Mouse (Mus musculus) forebrain, embryonic 16.5 days (tissue): ENCODE measurements around the gene Tgfa. TPM values are rescaled to one million over a fixed set of nuclear protein-coding genes. Genes with fewer than 3 reads are reported as not detected.

Experiments used
- ATAC-seq: fragments of 200-750 bp; cut with Nextera tagmentation; 2 replicates; pipeline ENCODE4 v1.8.0; 2017; ENCODE audit warnings: mild to moderate bottlenecking, moderate library complexity
- H3K27ac ChIP-seq: fragments of 300-500 bp; sonication (generic); 2 replicates; pipeline ENCODE4 v1.5.1; 2014; ENCODE audit warnings: low read length, control low read depth
- H3K27me3 ChIP-seq: fragments of 300-500 bp; sonication (generic); replicated peaks from 2 replicates; pipeline ENCODE4 v1.6.1; 2014; ENCODE audit warnings: low read length; ENCODE audit not compliant: control insufficient read depth, insufficient read depth
- H3K36me3 ChIP-seq: fragments of 300-500 bp; sonication (generic); 2 replicates; pipeline ENCODE4 v1.6.1; 2014; ENCODE audit not compliant: control insufficient read depth, insufficient read depth
- H3K4me1 ChIP-seq: fragments of 300-500 bp; sonication (generic); replicated peaks from 2 replicates; pipeline ENCODE4 v1.6.1; 2014; ENCODE audit warnings: low read length; ENCODE audit not compliant: control insufficient read depth, insufficient read depth
- H3K4me2 ChIP-seq: fragments of 300-500 bp; sonication (generic); 2 replicates; pipeline ENCODE4 v1.6.1; 2014; ENCODE audit warnings: mild to moderate bottlenecking, low read length, control low read depth
- H3K4me3 ChIP-seq: fragments of 300-500 bp; sonication (generic); replicated peaks from 2 replicates; pipeline ENCODE4 v1.5.1; 2014; ENCODE audit warnings: mild to moderate bottlenecking, low read length, control low read depth
- H3K9ac ChIP-seq: fragments of 300-500 bp; sonication (generic); replicated peaks from 2 replicates; pipeline ENCODE4 v1.6.1; 2014; ENCODE audit warnings: low read depth, low read length, control low read depth
- H3K9me3 ChIP-seq: fragments of 300-500 bp; sonication (generic); 2 replicates; pipeline ENCODE4 v1.6.1; 2016; ENCODE audit warnings: low read length; ENCODE audit not compliant: control insufficient read depth
- WGBS: fragments of 180-500 bp; shearing (Covaris S2); extraction: QIAGEN DNeasy Blood & Tissue Kit; methylation state at CpG from one replicate; pipeline ENCODE4 v1.1.7; 2014; 5-methylcytosine and 5-hydroxymethylcytosine counted together
- polyA plus RNA-seq: library from polyadenylated mRNA; unstranded; fragments of >200 nt; fragmentation: Nextera tagmentation; extraction: Ambion mirVana; gene quantifications from 2 replicates; pipeline ENCODE4 v1.2.1, GENCODE M21; 2015

Tgfa gene
- polyA plus RNA-seq, 1 experiment from 2014 or later = 19.7 TPM

DNA sequence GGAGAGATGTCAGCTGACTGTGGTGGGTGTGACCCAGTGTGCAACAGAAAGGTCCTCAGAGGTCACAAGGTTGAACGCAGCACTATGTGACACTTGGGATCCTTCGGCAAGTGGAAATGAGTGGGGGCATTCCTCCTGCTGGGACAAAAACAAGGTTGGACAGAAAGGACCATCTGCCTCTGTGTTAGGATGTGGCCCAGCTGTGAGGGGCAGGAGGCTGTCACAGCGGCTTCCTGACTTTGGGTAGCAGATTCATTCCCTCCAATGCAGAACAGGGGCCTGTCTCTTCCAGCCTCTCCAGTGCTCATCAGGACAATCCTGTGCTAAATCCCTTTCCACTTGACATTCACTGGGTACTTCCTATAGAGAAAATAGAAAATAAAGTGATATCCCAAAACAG is 34.1 kb upstream of the Tgfa start:
- no peak for ATAC-seq
- H3K27ac ChIP-seq = no peak overlapping the region
- H3K9me3 ChIP-seq = no peaks in the 10 kb centered on the region
- H3K4me3 ChIP-seq = no peak overlapping the region
- no peak overlapping the region for H3K4me2 ChIP-seq
- 74% methylated on average over 3 of the region's 3 CpGs for WGBS
- H3K4me1 ChIP-seq = peaks cover 5% of the 10 kb centered on the region
- H3K36me3 ChIP-seq = no peaks in the 10 kb centered on the region
- H3K9ac ChIP-seq = no peak overlapping the region
- no peaks in the 10 kb centered on the region for H3K27me3 ChIP-seq

DNA sequence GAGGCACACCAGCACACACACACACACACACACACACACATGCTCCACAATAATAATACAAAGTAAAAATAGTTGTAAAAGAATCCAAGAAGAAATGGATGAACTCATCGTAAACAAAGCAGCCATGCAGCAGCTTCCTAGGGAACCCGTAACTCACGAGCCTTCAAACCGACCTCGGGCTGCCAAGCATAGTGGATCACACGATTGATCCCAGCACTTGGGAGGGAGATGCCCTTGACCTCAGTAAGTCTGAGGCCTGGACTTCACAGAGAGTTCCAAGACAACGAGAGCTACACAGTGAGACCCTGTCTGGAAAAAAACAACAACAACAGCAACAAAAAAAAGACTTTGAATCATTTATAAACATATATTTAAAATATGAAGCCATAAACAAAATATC is 33.4 kb upstream of the Tgfa start:
- Histone ChIP-seq H3K27me3 (no peaks in the 10 kb centered on the region), H3K9me3 (no peaks in the 10 kb centered on the region), H3K36me3 (no peaks in the 10 kb centered on the region), H3K4me2 (no peak overlapping the region), H3K9ac (no peak overlapping the region), H3K4me1 (peaks cover 5% of the 10 kb centered on the region), H3K4me3 (no peak overlapping the region), H3K27ac (no peak overlapping the region)
- ATAC-seq = no peak
- WGBS = 59% methylated on average over 7 of the region's 7 CpGs

DNA sequence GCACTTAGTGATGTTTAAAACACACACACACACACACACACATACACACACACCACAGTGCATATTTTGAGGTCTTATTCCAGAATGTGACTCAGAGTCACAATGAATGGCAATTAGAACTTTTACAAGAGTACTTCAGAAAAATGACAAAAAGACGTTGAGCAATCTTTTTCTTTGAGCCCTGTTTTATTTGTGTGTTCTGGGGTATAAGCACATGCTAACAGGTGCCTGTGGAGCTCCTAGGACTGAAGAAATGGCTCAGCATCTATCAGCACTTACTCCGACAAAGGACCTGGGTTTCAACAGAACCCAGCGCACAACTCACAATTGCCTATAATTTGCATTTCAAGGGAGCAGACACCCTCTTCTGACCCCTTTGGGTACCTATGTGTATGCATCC is 31.0 kb upstream of the Tgfa start:
- no peaks in the 10 kb centered on the region for H3K27me3 ChIP-seq
- 37% methylated on average over 3 of the region's 3 CpGs for WGBS
- ATAC-seq = no peak
- H3K4me1 ChIP-seq = no peaks in the 10 kb centered on the region
- H3K9me3 ChIP-seq = no peaks in the 10 kb centered on the region
- no peaks in the 10 kb centered on the region for H3K36me3 ChIP-seq
- no peak overlapping the region for H3K4me2 ChIP-seq
- no peak overlapping the region for H3K4me3 ChIP-seq
- no peak overlapping the region for H3K9ac ChIP-seq
- no peak overlapping the region for H3K27ac ChIP-seq

DNA sequence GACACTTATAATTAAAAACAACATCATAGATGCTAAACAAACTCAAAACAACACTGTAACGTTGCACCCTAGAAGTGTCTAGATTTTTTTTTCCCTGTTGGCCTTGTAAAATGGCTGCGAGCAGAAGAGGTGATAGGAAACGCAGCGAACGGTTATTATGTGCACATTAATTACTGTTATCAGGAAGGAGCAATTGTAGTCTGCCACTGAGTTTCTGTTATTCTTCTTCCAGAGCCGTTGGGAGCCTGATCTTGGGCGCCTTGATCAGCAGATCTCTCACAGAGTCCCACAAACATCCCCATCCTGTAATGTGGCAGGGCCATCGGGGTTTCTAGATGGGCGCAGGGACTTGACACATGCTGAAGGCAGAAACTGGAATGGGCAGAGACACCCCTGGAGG is 28.6 kb upstream of the Tgfa start:
- H3K4me2 ChIP-seq = no peak overlapping the region
- no peaks in the 10 kb centered on the region for H3K9me3 ChIP-seq
- no peaks in the 10 kb centered on the region for H3K27me3 ChIP-seq
- no peak overlapping the region for H3K4me3 ChIP-seq
- H3K27ac ChIP-seq = no peak overlapping the region
- no peak for ATAC-seq
- H3K4me1 ChIP-seq = no peaks in the 10 kb centered on the region
- no peaks in the 10 kb centered on the region for H3K36me3 ChIP-seq
- 79% methylated on average over 9 of the region's 9 CpGs for WGBS
- H3K9ac ChIP-seq = no peak overlapping the region

DNA sequence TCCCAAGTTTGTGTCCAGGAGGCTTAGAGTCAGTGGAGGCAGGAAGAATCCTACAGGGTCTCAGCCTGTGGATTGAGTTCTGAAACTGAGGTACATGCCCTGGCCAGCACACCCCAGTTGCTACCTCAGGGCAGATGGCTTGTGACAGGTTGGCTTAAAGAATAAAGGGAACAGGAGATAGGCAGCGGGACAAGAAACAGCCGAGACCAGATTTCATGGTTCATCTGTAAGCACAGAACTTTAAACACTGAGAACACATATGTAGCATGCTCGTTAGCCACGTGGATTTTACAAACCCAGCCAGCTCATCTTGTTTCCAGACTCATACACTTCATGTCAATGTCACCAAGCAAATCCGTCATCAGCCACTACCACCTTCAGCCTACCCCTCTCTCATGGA is 27.2 kb upstream of the Tgfa start:
- Histone ChIP-seq H3K9ac (no peak overlapping the region), H3K27ac (no peak overlapping the region), H3K4me1 (no peaks in the 10 kb centered on the region), H3K9me3 (no peaks in the 10 kb centered on the region), H3K36me3 (no peaks in the 10 kb centered on the region), H3K4me3 (no peak overlapping the region), H3K27me3 (no peaks in the 10 kb centered on the region), H3K4me2 (no peak overlapping the region)
- ATAC-seq = no peak
- 62% methylated on average over 5 of the region's 5 CpGs for WGBS

DNA sequence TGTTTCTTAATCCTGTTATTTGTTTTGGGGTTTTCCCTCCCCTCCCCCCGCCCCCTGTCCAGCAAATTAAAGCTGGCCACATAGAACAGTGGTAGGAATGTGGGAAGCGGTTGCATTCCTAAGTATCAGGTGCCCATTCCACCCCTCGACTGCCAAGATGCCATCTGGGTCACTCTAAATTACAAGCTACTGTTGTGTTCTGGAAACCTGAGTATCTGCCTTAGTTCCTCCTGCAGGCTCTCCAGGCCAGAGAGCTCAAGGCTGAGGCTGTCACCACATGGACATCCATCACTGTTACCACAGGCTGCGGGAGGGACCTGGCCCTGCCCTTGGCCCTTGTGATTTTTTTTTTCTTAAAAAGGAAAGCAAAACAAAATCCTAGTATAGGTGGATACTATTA is 25.9 kb upstream of the Tgfa start:
- H3K4me1 ChIP-seq = no peaks in the 10 kb centered on the region
- no peak for ATAC-seq

DNA sequence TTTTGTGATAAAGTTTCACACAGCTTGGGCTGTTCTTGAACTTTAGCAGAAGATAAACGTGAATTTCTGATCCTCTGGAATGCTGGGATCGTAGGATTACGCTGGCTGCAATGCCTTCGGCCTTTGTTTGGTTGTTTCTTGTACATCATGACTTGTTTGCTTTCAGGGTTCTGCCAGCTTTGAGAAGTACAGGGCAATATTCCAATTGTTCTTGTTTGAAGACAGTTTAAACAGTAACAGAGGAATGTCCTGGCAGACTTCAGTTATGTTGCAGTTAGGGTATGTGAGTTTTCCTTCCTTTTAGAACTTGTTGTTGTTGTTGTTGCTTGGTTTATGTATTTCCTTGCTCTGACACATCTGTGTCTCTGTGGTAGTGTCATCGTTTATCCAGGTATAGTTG is 18.8 kb upstream of the Tgfa start:
- no peak for ATAC-seq
- no peak overlapping the region for H3K4me3 ChIP-seq
- 88% methylated on average over 5 of the region's 5 CpGs for WGBS

More for the DNA sequence above, 25.9 kb upstream of the Tgfa start:
- WGBS = 70% methylated on average over 4 of the region's 4 CpGs
- no peaks in the 10 kb centered on the region for H3K9me3 ChIP-seq
- no peak overlapping the region for H3K4me2 ChIP-seq
- H3K4me3 ChIP-seq = no peak overlapping the region
- H3K27me3 ChIP-seq = no peaks in the 10 kb centered on the region
- no peaks in the 10 kb centered on the region for H3K36me3 ChIP-seq
- no peak overlapping the region for H3K9ac ChIP-seq
- H3K27ac ChIP-seq = no peak overlapping the region

DNA sequence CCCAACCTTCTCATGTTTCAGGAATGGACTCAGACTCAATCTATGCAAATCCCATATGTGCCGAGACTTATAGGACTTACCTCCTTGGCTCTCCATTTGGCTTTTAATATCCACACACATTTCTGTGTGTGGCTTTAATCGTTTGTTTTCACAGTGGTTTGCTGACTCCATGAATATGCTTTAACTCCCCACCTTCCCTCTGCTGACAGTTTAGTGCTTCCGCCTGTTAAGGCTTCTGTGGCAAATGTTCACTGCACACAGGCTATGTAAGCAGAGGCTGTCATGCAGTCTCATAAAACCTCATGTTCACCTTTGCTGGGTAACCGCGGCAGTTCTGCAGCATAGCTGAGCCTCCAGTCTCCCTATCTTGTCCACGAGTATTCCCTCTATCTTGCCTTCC is 18.3 kb upstream of the Tgfa start:
- H3K27ac ChIP-seq = no peak overlapping the region
- H3K4me2 ChIP-seq = no peak overlapping the region
- H3K9ac ChIP-seq = no peak overlapping the region
- no peaks in the 10 kb centered on the region for H3K36me3 ChIP-seq
- no peaks in the 10 kb centered on the region for H3K4me1 ChIP-seq
- H3K4me3 ChIP-seq = no peak overlapping the region
- H3K9me3 ChIP-seq = no peaks in the 10 kb centered on the region
- no peaks in the 10 kb centered on the region for H3K27me3 ChIP-seq
- no peak for ATAC-seq
- 86% methylated on average over 6 of the region's 6 CpGs for WGBS

More for the DNA sequence above, 18.8 kb upstream of the Tgfa start:
- Histone ChIP-seq H3K36me3 (no peaks in the 10 kb centered on the region), H3K27me3 (no peaks in the 10 kb centered on the region), H3K4me2 (no peak overlapping the region), H3K4me1 (no peaks in the 10 kb centered on the region), H3K27ac (no peak overlapping the region), H3K9ac (no peak overlapping the region), H3K9me3 (no peaks in the 10 kb centered on the region)

DNA sequence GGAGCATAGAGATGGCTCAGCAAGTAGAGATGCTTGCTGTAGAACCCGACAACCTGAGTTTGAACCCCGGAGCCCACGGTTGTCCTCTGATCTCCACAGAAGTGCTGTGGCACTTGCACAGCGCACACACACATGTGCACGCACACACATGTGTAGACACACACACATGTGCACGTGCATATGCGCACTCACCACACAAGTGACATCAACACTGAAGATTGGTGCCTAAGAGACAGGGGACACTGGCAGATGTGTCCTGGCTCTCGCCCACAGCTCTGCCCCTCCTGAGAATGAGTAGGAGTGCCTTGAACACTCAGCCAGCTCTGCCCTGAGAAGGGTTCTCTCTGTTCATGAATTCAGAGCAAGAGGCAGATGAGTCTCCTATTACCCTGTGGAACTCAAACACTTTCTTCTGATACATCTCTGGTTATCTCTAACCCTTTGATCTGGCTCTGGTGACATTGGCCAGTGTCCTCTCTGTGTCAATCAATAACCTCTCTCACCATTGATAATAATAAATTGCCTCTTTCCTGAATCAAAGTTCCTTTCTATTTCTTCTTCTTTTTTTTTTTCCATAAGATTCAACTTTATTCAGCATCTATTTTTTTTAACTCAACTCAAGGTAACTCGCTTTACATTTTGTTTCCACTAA is 17.6 kb upstream of the Tgfa start:
- H3K4me2 ChIP-seq = no peak overlapping the region
- no peaks in the 10 kb centered on the region for H3K36me3 ChIP-seq
- ATAC-seq = no peak
- no peak overlapping the region for H3K4me3 ChIP-seq
- no peaks in the 10 kb centered on the region for H3K4me1 ChIP-seq
- no peaks in the 10 kb centered on the region for H3K9me3 ChIP-seq
- no peak overlapping the region for H3K9ac ChIP-seq
- 92% methylated on average over 9 of the region's 9 CpGs for WGBS
- H3K27ac ChIP-seq = no peak overlapping the region
- no peaks in the 10 kb centered on the region for H3K27me3 ChIP-seq

DNA sequence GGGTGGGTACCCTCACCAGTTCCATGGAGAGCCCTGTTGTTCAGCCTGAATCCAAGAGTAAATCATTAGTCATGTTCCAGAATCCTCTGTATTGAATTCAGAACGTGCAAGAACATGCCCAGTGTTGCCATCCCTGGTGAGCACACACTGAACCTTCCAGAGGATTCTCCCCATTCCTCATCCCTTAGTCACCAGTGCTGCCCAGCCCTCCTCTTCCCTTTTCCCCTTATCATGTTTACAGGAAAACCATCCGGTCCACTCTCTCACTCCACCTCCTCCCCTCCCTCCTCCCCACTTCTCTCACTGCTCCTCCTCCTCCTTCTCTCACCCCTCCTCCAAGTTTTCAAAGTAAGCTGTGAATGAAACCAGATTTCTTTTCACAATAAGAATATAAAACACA is 14.4 kb upstream of the Tgfa start:
- no peak for ATAC-seq
- Histone ChIP-seq H3K4me2 (no peak overlapping the region), H3K36me3 (no peaks in the 10 kb centered on the region), H3K9ac (no peak overlapping the region), H3K4me1 (no peaks in the 10 kb centered on the region), H3K27ac (no peak overlapping the region), H3K4me3 (no peak overlapping the region), H3K27me3 (no peaks in the 10 kb centered on the region), H3K9me3 (no peaks in the 10 kb centered on the region)
- WGBS = 56% methylated on average over 2 of the region's 2 CpGs
